Mouse (Mus musculus) testis, adult 2 months (tissue): ENCODE data around the gene Kcnj3.

Experiments used
- CTCF ChIP-seq: fragments of 200-500 bp; IDR thresholded peaks from 2 replicates; pipeline ENCODE4 v1.5.1; 2012; ENCODE audit warnings: low read depth, mild to moderate bottlenecking, inconsistent platforms, low read length, moderate library complexity; ENCODE audit not compliant: control insufficient read depth, insufficient read depth, insufficient replicate concordance
- POLR2A ChIP-seq: fragments of 200-500 bp; IDR thresholded peaks from 2 replicates; pipeline ENCODE4 v1.6.1; 2012; ENCODE audit warnings: low read depth, mild to moderate bottlenecking, inconsistent platforms, low read length, moderate library complexity; ENCODE audit not compliant: control insufficient read depth

DNA sequence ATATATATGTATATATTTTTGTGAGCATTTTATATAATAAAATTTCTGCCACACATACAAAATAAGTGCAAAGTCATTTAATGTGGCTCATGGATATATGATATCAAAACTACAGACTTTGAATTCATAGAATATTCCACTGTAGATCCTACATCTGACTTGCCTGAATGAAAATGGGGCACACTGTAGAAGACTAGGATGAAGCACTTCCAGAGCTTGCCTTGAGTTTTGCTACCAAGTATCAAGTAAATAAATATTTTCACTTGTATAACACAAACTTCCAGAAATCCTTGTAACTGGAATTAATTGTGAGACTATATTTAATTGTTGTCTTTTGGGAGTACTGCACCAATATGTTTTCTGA lies 44.8 kb downstream of the Kcnj3 start:
- no peak for TF ChIP-seq CTCF
- TF ChIP-seq POLR2A = no peak
